Mouse (Mus musculus): Measurements from ENCODE around the gene Fam161a.
A peak's percentile ranks its signal among the peaks of the same experiment; 100 is the strongest.
"Not testable (repeated sequence)": the region's sequence is repeated elsewhere in the genome, so short reads cannot be mapped to it uniquely, and the experiment has no call there.

Fam161a gene

GRCm38 (mm10) chr11:23063857-23064256 lies 56.5 kb downstream of the Fam161a start:
- no peak for DNase-seq

GRCm38 (mm10) chr11:23064276-23064675 lies 56.9 kb downstream of the Fam161a start:
- not testable (repeated sequence) for DNase-seq

DNA sequence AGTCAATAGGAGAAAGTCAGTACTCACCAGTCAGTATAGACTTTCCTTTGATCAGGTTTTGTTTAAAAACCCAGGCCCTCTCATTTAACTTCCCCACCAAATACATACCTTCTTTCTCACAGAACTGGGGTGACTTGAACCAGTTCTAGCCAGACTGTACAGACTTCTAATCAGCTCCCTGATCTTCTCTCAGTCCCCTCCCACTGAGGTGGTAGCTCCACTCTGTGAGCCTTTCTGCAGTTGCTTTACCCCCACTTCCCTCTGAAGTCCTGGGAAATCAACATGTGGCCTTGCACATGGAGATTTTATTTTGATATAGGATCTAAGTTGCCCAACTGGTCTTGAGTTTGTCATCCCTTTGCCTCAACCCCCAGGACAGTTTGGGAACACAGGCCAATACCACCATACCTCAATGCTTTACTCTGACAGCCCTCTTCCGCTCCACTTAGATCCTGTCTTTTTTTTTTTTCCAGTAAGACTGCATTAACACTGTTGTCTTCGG lies 57.9 kb downstream of the Fam161a start:
- no peak for DNase-seq

DNA sequence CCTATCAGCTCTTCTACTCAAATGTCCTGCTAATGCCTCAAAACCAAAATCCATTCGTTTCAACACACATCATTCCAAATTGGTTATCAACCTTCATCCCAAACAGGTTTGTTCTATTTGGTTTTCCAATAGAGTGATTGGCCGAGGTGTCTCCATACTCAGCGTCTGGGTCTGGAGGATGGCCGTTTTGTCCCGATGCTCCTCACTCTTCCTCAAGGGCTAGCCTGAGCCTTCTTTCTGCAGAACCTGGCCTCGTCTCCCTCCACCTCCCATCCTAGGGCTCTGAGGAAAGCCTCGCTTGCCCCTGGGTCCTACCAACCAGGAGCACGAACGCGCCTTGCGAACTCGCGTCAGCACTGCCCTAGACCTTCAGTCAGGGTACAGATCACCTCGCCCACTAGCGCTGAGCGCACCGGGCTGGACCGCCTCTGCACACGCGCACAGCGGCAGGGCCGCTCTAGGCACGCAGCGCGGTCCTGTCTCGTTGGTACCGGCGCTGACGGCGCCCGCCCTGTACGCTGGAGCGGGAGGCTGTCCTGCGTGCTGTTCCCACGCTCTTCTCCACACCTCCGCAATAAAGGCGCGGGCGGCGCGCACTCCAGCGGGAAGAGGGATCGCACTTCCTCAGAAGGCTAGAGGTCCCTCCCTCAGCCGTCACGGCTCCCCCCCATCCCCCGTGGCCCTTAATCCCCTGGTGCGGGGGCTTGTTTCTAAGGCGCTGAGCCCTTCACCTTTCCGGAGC lies 60.2 kb downstream of the Fam161a start:
- peak; percentile 92 to 96 for DNase-seq

GRCm38 (mm10) chr11:23068201-23068600 lies 60.9 kb downstream of the Fam161a start:
- peak in 1 of 2 experiments; percentile 11 for DNase-seq

DNA sequence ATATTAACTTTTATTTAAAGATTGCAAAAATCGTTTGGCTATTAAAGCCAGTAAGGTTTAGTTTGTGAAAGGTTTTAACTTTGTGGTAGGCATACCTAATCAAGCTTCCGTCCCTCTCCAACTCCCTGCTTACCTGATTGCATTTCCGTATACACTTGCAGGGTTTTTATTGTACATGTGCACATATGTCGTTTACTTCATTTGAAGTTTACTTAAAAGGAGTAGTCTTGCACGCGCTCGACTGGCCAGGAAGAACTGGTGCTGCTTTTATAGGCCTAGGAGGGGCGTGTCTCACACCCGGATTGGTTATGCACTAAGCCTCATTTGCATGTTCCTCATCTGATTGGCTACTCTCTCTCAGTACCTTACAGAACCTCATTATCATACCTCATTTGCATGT lies 61.7 kb downstream of the Fam161a start:
- not testable (repeated sequence) for DNase-seq

- no peak for DNase-seq
Measured at GRCm38 (mm10) chr11:23074841-23075240, 67.5 kb downstream of the Fam161a start.

- no peak for DNase-seq
Measured at GRCm38 (mm10) chr11:23078541-23078940, 71.2 kb downstream of the Fam161a start.
